Mouse (Mus musculus) neural tube, embryonic 11.5 days (tissue): ENCODE results near the gene Efcc1. TPM values are rescaled to one million over a fixed set of nuclear protein-coding genes. Genes with fewer than 3 reads are reported as not detected.
A peak's percentile ranks its signal among the peaks of the same experiment; 100 is the strongest.

Experiments used
- ATAC-seq: fragments of 200-750 bp; cut with Nextera tagmentation; 2 replicates; pipeline ENCODE4 v1.8.0; 2017; ENCODE audit warnings: moderate number of reproducible peaks, mild to moderate bottlenecking, moderate TSS enrichment, moderate library complexity; ENCODE audit not compliant: insufficient read depth, low FRiP score, low TSS enrichment
- DNase-seq: peaks from one replicate; pipeline ENCODE4 v3.0.0-alpha.2; 2015; ENCODE audit warnings: low spot score
- H3K27ac ChIP-seq: fragments of 300-500 bp; sonication (generic); 2 replicates; pipeline ENCODE4 v1.5.1; 2014; ENCODE audit warnings: low read depth, mild to moderate bottlenecking, low read length
- H3K27me3 ChIP-seq: fragments of 300-500 bp; sonication (generic); 2 replicates; pipeline ENCODE4 v1.6.1; 2014; ENCODE audit warnings: mild to moderate bottlenecking, low read length, mixed read lengths; ENCODE audit not compliant: control insufficient read depth, insufficient read depth
- H3K36me3 ChIP-seq: fragments of 300-500 bp; sonication (generic); 2 replicates; pipeline ENCODE4 v1.6.1; 2014; ENCODE audit warnings: mild to moderate bottlenecking, low read length, moderate library complexity, mixed read lengths; ENCODE audit not compliant: control insufficient read depth, insufficient read depth
- H3K4me1 ChIP-seq: fragments of 300-500 bp; sonication (generic); 2 replicates; pipeline ENCODE4 v1.6.1; 2014; ENCODE audit warnings: low read length, mixed read lengths; ENCODE audit not compliant: control insufficient read depth, insufficient read depth
- H3K4me2 ChIP-seq: fragments of 300-500 bp; sonication (generic); 2 replicates; pipeline ENCODE4 v1.6.1; 2014; ENCODE audit warnings: low read depth, mild to moderate bottlenecking, moderate library complexity
- H3K4me3 ChIP-seq: fragments of 300-500 bp; sonication (generic); 2 replicates; pipeline ENCODE4 v1.5.1; 2014; ENCODE audit warnings: low read depth, low read length
- H3K9ac ChIP-seq: fragments of 300-500 bp; sonication (generic); 2 replicates; pipeline ENCODE4 v1.6.1; 2014; ENCODE audit warnings: mild to moderate bottlenecking, low read length
- H3K9me3 ChIP-seq: fragments of 300-500 bp; sonication (generic); 2 replicates; pipeline ENCODE4 v1.6.1; 2016; ENCODE audit warnings: low read length; ENCODE audit not compliant: control insufficient read depth
- WGBS: fragments of 180-500 bp; shearing (Covaris S2); extraction: QIAGEN DNeasy Blood & Tissue Kit; methylation state at CpG from one replicate; pipeline ENCODE4 v1.1.7; 2014; 5-methylcytosine and 5-hydroxymethylcytosine counted together
- polyA plus RNA-seq: library from polyadenylated mRNA; unstranded; fragments of >200 nt; fragmentation: Nextera tagmentation; extraction: Ambion mirVana; gene quantifications from 2 replicates; pipeline ENCODE4 v1.2.1, GENCODE M21; 2014

Gene Efcc1
- 6.2 and 6.4 TPM in 2 replicates for polyA plus RNA-seq

GRCm38 (mm10) chr6:87730591-87731462, at the start of gene Efcc1:
TSS of gene Efcc1 (plus strand) at chr6:87730869.
- under 1% methylated on average over 82 of the region's 90 CpGs for WGBS

GRCm38 (mm10) chr6:87695947-87696346, 34.7 kb upstream of the Efcc1 start:
- Histone ChIP-seq H3K9ac (no peak overlapping the region), H3K9me3 (no peaks in the 10 kb centered on the region), H3K4me2 (no peak overlapping the region), H3K4me3 (no peak overlapping the region), H3K4me1 (no peaks in the 10 kb centered on the region), H3K27me3 (no peaks in the 10 kb centered on the region), H3K27ac (no peak overlapping the region), H3K36me3 (no peaks in the 10 kb centered on the region)
- DNase-seq (no peak), ATAC-seq (no peak)
- WGBS, result 75% methylated on average over 3 of the region's 3 CpGs

More at GRCm38 (mm10) chr6:87730591-87731462, at the start of gene Efcc1:
- Histone ChIP-seq H3K9ac (peak within 1 kb of the TSS; percentile 81), H3K4me3 (peak within 1 kb of the TSS; percentile 65), H3K9me3 (no peaks in the 10 kb centered on the region), H3K4me2 (peak within 1 kb of the TSS; percentile 92), H3K27ac (peak within 1 kb of the TSS; percentile 44; the same call in 1 of the 2 replicates), H3K27me3 (peaks cover 24% of the 10 kb centered on the region), H3K36me3 (no peaks in the 10 kb centered on the region), H3K4me1 (peaks cover 14% of the 10 kb centered on the region)
- DNase-seq (peak; percentile 76), ATAC-seq (peak; percentile 84)

- no peaks in the 10 kb centered on the region for H3K36me3 ChIP-seq
- no peak overlapping the region for H3K4me2 ChIP-seq
- no peaks in the 10 kb centered on the region for H3K27me3 ChIP-seq
- H3K4me1 ChIP-seq, result no peaks in the 10 kb centered on the region
- DNase-seq (no peak), ATAC-seq (no peak)
- H3K9me3 ChIP-seq, result no peaks in the 10 kb centered on the region
- no peak overlapping the region for H3K4me3 ChIP-seq
- H3K9ac ChIP-seq, result no peak overlapping the region
- H3K27ac ChIP-seq, result no peak overlapping the region
- WGBS, result 93% methylated on average over 4 of the region's 4 CpGs
Measured at GRCm38 (mm10) chr6:87696544-87696943, 34.1 kb upstream of the Efcc1 start.

GRCm38 (mm10) chr6:87706246-87706645, 24.4 kb upstream of the Efcc1 start:
- DNase-seq (no peak), ATAC-seq (no peak)
- 38% methylated on average over 3 of the region's 3 CpGs for WGBS
- no peak overlapping the region for H3K27ac ChIP-seq
- no peak overlapping the region for H3K4me3 ChIP-seq
- no peaks in the 10 kb centered on the region for H3K36me3 ChIP-seq
- H3K9ac ChIP-seq, result no peak overlapping the region
- no peak overlapping the region for H3K4me2 ChIP-seq
- H3K9me3 ChIP-seq, result no peaks in the 10 kb centered on the region
- H3K27me3 ChIP-seq, result no peaks in the 10 kb centered on the region
- no peaks in the 10 kb centered on the region for H3K4me1 ChIP-seq

- WGBS, result 88% methylated on average over 4 of the region's 4 CpGs
- DNase-seq (no peak), ATAC-seq (no peak)
- H3K4me2 ChIP-seq, result no peak overlapping the region
- H3K9me3 ChIP-seq, result no peaks in the 10 kb centered on the region
- no peaks in the 10 kb centered on the region for H3K4me1 ChIP-seq
- H3K4me3 ChIP-seq, result no peak overlapping the region
- H3K27me3 ChIP-seq, result no peaks in the 10 kb centered on the region
- H3K27ac ChIP-seq, result no peak overlapping the region
- no peaks in the 10 kb centered on the region for H3K36me3 ChIP-seq
- no peak overlapping the region for H3K9ac ChIP-seq
Measured at GRCm38 (mm10) chr6:87712311-87712710, 18.4 kb upstream of the Efcc1 start.

- no peak overlapping the region for H3K27ac ChIP-seq
- no peak overlapping the region for H3K4me3 ChIP-seq
- no peaks in the 10 kb centered on the region for H3K4me1 ChIP-seq
- no peak overlapping the region for H3K4me2 ChIP-seq
- whole genome bisulfite sequencing, result 87% methylated on average over 4 of the region's 4 CpGs
- no peaks in the 10 kb centered on the region for H3K9me3 ChIP-seq
- no peaks in the 10 kb centered on the region for H3K27me3 ChIP-seq
- no peak for DNase-seq
- no peak for ATAC-seq
- no peaks in the 10 kb centered on the region for H3K36me3 ChIP-seq
- H3K9ac ChIP-seq, result no peak overlapping the region
Measured at GRCm38 (mm10) chr6:87714091-87714490, 16.6 kb upstream of the Efcc1 start.

GRCm38 (mm10) chr6:87722631-87723030, 8.0 kb upstream of the Efcc1 start:
- H3K4me2 ChIP-seq, result no peak overlapping the region
- H3K9ac ChIP-seq, result no peak overlapping the region; the same call in 1 of the 2 replicates
- H3K36me3 ChIP-seq, result no peaks in the 10 kb centered on the region
- peaks cover 5% of the 10 kb centered on the region for H3K4me1 ChIP-seq
- WGBS, result 5% methylated on average over 13 of the region's 13 CpGs
- H3K27ac ChIP-seq, result no peak overlapping the region
- no peaks in the 10 kb centered on the region for H3K27me3 ChIP-seq
- DNase-seq (peak; percentile 76), ATAC-seq (peak; percentile 72; the same call in 1 of the 2 replicates)
- H3K4me3 ChIP-seq, result no peak overlapping the region
- no peaks in the 10 kb centered on the region for H3K9me3 ChIP-seq

GRCm38 (mm10) chr6:87725267-87725912, 5.3 kb upstream of the Efcc1 start:
- ATAC-seq, result no peak
- Histone ChIP-seq H3K36me3 (no peaks in the 10 kb centered on the region), H3K27me3 (no peaks in the 10 kb centered on the region), H3K9ac (no peak overlapping the region), H3K4me1 (peaks cover 5% of the 10 kb centered on the region), H3K27ac (no peak overlapping the region), H3K9me3 (no peaks in the 10 kb centered on the region), H3K4me2 (no peak overlapping the region), H3K4me3 (no peak overlapping the region)
- 81% methylated on average over 7 of the region's 7 CpGs for WGBS
- DNase-seq, result no peak
